Mouse (Mus musculus) MEL (cell line): Measurements from ENCODE around the gene Slc2a13.

Source experiments
- EP300 ChIP-seq, 2 experiments: IDR thresholded peaks; 2 replicates each; pipeline ENCODE4 v1.6.1; 2011; ENCODE audit warnings: improper control_type of control experiment in 2 of 2, low read length in 2 of 2, low read depth in 1 of 2, mild to moderate bottlenecking in 1 of 2
- GATA1 ChIP-seq: IDR thresholded peaks from 2 replicates; pipeline ENCODE4 v1.6.1; 2011; ENCODE audit warnings: low read depth, low read length, improper control_type of control experiment
- MAX ChIP-seq: IDR thresholded peaks from 2 replicates; pipeline ENCODE4 v1.6.1; 2011; ENCODE audit warnings: low read length, improper control_type of control experiment
- MAZ ChIP-seq: IDR thresholded peaks from 2 replicates; pipeline ENCODE4 v1.6.1; 2012; ENCODE audit warnings: low read depth, mild to moderate bottlenecking, inconsistent platforms, low read length, improper control_type of control experiment
- POLR2A ChIP-seq, 2 experiments: IDR thresholded peaks; 2 replicates each; pipeline ENCODE4 v1.6.1; 2011 to 2012; ENCODE audit warnings: low read length in 2 of 2, mild to moderate bottlenecking in 2 of 2, control low read depth in 1 of 2, improper control_type of control experiment in 1 of 2, low read depth in 1 of 2, moderate library complexity in 1 of 2; ENCODE audit not compliant: control insufficient read depth in 1 of 2, insufficient read depth in 1 of 2, poor library complexity in 1 of 2

DNA sequence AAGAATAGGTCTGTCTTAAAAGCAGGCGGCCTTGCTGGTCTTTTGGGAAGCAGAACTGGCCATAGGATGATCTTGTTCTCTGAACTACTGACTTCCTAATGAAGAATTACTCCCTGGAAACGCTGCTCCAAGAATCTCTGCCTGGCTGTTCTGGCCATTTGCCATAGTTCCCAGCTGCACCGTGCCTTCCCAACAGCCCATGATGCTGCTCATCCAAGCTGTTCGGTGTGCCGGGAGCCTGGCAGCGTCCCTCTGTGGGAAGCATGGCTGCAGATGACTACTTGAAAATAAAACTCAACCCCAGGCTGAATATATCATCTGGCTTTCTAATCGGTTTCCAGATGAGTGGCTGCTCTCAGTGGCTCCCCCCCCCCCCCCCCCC, 199.9 kb downstream of the Slc2a13 start:
- no peak for TF ChIP-seq MAX
- TF ChIP-seq EP300 (IDR thresholded peaks at IDR 0.05; ENCODE audit: low read depth in 1 of 2, low read length in 2 of 2): no peak
- no peak for TF ChIP-seq MAZ
- TF ChIP-seq POLR2A (IDR thresholded peaks at IDR 0.05; ENCODE audit: control insufficient read depth in 1 of 2, insufficient read depth in 1 of 2, low read depth in 1 of 2, low read length in 2 of 2, poor library complexity in 1 of 2): no peak
- no peak for TF ChIP-seq GATA1
